Mouse (Mus musculus) T-helper 2 cell (primary cell): ENCODE data around the gene Ccdc13.

Experiments used
- in situ Hi-C: fragments of 300-600 bp; cut with MboI, MseI; formaldehyde crosslinking; loops from one replicate; pipeline ENCODE4 v1.15.1; 2025; ENCODE audit warnings: high pct_unique_total_duplicates

The Ccdc13 gene

DNA sequence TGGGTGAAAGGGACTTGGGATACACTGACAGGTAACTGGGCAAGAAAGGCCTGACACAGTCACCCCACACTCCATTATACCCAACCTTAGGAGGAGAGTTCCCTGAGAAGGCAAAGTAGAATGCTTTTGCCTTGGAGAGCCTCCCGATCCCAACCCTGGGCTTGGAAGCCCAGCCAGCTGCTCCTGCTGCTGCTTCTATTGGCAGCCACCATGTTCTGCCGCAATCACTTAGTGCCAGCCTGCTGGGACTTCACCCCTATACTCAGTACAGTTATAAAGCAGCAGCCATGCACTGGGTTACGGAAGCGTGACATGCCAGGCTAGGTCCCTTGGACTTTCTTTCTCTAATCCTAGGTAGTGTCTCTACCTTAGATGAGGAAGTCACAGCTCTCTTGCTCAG is 7.9 kb upstream of the Ccdc13 start:
- in situ Hi-C loops = loop anchor here (5.0 kb wide), 1 partner anchor 135 kb away; no protein-coding TSS in a partner anchor

DNA sequence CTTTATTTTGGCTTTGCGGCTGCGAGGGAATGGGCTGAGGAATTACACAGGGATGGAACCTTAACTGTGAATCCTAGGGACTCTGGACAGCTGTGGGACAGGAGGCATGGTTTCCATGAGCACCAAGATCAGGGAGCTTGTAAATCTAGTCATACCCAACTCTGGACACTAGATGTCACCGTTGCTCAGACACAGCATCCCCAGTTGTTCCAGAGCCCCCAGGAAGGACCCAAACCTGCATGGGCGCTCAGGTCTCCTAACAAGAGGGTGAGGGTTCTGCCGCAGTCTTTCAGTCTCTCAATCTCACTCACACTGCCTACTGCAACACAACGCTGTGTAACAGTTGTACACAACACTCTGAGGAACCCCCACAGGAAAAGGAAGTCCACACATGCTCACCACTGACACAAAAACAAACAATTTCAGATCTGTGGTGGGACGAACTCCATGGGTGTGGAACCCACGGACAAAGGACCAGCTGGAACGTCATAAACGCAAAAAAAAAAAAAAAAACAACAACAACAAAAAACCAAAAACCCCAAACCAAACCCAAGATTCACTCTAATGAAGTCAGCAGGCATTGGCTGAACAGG is 7.4 kb upstream of the Ccdc13 start:
- in situ Hi-C loops = loop anchor here (5.0 kb wide), 1 partner anchor 136 kb away; no protein-coding TSS in a partner anchor

DNA sequence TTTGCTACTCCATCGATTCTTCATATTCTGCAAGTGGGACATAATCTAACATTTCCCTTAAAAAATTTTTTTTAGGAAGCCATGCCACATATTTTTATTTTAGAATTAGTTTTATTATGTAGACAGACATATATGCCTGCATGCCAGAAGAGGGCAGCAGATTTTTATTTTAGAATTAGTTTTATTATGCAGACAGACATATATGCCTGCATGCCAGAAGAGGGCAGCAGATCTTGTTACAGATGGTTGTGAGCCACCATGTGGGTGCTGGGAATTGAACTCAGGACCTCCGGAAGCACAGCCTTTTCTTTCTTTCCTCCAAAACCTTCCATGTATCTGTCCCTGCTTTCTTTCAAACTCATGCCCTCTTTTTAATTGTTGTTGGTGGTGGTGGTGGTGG is 3.7 kb upstream of the Ccdc13 start:
- in situ Hi-C loops = no loop called here

DNA sequence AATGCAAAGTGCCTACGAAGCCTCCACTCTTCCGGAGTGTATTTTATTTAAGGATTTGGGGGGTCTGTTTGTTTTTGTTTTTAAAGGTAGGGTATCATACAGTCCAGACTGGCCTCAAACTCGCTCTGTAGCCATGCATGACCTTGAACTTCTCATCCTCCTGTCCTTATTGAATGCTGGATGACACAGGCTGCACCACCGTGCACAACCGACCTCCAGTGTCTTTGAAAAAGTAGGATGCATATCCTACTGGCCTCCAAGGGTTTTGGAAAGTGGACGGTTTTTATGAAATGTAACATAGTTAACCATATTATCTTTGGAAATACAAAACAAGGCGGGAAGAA is 333 bp upstream of the Ccdc13 start:
- in situ Hi-C loops = no loop called here

DNA sequence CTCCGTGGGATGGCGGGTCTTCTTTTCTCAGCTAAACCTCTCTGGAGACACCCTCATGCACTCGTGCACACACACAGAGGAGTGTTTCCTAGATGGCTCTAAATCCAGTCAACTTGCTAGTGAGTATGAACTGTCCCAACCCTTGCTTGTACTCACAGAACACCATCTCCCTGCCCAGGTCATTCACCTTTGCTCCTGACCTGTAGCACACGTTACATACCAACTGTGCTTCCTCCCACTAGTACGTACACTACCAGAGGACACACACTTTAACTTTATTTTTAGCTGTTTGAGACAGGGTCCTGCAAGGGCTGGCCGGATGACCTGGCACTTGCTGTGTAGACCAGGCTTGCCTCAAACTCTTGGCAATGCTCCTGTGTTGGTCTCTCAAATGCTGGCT is 1.3 kb downstream of the Ccdc13 start:
- in situ Hi-C loops = no loop called here

DNA sequence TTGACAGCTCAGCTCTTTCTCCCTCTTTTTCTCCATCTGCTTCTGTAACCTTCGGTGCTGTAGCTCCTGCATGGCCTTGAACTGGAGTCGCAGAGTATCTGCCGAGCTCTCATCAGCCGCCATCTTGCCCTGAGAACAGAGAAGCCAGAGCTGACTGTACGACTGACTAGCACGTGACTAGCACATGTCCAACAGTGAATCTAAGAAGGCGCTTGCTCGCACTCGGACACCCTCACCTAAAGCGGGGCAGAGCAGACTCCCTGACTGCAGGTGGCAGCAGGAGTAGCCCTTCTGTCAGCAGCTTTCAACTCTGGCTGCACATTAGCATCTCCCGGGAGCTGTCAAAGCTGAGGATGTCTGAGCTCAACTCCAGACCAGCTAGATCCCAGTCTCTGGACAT is 5.4 kb downstream of the Ccdc13 start:
- in situ Hi-C loops = no loop called here

DNA sequence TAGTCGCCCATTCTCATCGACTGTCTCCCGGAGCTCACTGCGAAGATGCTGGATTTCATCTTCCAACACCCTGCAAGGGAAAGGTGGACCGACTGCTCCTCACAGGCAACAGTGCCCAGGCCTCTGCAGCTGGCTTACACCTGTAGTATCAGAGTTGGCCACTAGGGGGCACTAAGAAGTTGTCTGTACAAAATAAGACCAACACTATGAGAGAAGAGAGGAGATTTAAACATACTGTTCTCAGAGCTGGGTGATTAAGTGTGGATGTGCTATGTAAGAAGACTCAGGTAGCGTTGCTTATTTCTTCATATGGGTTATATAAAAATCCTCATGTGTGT is 8.3 kb downstream of the Ccdc13 start:
- in situ Hi-C loops = no loop called here

DNA sequence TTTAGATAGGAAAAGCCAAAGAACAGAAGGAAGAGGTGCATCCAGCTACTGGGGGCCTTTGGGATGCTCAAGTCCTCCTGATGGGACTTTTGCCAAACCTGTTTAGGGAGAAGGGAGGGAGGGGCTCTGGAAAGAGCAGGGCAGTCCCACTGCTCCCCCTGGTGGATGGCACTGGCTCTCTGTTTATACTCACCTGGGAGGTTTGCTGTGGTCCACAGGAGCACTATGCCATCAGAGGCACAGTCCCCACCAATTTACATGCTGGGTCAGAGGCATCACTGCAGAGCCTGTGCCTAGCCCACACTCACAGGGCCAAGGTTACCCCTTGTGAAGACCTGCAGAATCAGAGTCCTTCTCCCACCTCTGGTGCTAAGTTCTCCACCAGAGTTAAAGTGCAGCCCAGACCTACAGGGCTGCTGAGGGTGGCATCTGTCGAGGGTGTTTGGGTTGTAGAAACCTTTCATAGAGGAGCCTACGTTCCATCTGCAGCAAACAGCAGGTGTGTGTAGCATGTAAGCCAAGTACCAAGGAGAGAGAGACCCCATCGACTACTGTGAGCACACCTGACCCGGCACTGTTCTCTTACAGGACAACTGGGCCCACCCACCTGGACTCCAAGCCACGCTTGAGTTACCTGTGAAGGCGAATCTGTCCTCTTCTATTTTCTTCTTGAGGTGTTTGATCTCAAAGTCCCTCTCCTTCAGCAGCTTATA is 8.9 kb downstream of the Ccdc13 start:
- in situ Hi-C loops = no loop called here

DNA sequence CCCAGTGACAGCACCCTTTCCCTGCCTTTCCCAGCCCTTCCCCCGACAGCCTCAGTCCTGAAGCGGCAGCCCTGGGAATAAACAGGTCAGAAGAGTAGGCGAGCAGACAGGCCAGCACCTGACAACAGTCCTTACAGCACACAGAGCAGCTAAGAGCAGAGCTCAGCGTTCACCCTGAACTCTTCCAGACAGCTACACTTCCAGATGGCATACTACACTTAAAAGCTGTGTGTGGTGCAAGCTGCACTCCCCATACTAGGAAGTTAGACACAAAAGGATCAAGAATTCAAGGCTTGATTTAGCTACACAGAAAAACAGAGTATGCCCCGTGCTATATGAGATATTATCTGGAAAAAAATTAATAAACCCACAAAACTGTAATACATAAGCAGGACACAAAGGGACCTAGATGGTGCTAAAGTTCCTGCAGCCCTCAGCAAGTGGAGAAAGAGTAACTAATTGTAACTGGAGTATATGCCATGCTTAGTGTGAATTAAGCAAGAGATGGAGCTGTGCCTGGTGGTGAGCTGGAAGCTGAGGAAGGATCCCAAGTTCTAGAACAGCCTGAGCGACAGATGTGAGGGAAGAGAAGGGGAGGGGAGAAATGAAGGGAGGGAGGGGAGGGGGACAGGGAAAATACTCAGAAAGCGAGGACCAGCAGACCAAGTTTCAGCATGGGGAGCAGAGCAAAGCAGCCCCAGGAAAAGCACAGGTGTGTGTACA is 9.8 kb downstream of the Ccdc13 start:
- in situ Hi-C loops = no loop called here

DNA sequence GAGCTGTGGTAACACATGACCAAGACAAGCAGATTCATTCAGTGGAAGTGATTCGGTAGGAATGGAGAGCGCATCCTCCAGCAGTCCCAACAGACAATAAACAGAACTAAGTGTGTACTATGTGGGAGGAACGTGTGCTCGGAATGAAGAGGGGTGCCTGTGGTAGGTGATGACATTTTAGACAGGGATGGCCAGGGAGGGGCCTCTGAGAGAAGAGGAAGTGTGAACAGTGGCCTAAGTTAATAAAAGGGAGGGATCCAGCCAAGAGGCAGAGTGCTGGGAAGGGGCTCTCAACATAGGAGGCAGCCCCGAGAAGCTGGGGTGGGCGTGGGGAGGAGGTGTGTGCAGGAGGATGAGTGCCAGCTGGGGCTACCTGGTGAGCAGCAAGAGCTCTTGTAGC is 10.9 kb downstream of the Ccdc13 start:
- in situ Hi-C loops = no loop called here

DNA sequence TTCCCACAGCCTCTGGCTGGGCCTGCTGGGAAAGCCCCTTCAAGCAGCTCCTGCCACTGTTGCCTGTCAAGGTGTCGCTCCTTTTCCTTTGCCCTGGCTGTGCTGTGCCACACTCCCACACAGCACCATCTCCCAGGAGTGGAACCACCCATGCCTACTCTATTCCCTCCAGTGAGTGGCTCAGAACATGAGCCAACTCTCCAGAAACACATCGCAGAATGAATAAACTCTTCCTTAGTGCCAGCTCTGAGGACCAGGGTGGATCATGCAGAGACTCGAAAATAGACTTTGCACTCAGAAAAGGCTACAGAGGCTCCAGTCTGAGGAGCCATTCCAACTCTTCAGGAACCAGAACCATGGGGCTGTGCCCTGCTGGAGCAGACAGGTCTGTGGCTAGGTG is 12.9 kb downstream of the Ccdc13 start:
- in situ Hi-C loops = no loop called here

DNA sequence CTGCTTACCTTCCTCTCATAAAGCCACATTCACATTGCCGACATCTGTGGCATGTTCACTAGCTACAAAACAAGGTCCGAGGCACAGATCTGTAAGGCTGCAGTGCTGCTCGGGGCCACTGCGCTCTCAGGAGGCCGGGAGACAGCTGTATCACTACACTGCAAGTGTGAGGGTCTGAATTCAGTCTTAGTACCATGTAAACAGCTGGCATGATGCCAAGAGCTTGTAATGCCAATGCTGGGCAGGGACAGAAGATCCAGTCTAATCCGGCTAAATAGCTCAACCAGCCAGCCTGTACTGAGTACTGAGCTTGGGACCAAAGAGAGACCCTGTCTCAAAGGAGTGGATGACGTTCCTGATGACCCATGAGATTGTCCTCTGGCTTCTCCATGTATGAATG is 15.3 kb downstream of the Ccdc13 start:
- in situ Hi-C loops = no loop called here

DNA sequence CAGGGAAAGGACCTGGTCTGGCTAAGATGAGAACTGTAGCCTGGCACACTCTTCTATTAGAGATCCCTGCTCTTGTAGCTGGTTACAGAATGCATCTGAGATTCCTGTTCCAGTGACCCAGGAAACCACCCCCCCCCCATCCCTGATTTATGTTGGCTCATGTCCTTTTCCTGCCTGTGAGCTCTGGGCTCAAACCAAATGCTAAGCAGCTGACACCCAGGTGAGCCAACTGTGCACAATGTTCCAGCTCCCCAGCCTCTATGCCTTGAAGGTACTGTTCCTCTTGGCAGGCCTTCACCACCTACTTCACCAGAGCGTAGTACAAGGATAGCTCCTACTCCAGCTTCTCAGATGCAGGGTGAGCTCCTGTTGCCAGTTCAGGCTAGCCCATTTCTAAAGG is 16.2 kb downstream of the Ccdc13 start:
- in situ Hi-C loops = no loop called here

DNA sequence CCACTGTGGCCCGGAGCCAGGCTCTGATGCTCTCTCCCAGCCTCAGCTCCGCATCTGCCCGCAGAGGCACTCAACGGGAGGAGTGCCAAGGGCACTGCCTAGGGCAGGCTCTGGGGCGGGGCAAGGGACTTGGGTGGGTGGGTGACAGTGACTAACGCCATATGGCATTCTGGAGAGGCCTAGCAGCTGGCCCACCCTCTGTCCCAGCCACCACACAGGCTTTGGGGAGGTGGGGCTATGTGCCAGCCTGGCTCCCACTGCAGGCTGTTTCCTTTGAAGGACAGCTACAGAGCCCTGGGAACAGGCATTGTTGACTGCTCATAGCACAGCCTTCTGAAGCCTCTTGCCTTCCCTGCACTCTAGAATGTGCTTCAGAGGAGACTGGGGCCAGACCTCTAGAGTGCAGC is 16.7 kb downstream of the Ccdc13 start:
- in situ Hi-C loops = no loop called here

DNA sequence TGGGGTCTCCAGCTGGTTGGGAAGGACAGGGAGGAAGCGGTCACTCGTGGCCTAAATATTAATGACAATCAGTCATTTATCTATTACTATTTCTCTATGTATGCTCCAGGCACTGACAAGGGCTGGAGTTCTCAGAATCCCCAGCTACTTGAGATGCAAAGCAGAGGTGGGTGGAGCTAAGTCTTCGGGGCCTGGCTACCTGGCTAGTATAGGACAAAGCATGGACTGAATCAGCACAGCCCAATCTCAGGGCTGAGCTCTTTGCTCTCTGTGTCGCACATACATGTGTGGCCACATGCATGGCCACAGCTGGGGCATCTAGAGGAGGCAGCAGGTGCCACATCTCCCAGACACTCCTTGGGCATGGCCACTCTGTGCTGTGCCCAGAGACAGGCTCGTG is 18.5 kb downstream of the Ccdc13 start:
- in situ Hi-C loops = no loop called here

DNA sequence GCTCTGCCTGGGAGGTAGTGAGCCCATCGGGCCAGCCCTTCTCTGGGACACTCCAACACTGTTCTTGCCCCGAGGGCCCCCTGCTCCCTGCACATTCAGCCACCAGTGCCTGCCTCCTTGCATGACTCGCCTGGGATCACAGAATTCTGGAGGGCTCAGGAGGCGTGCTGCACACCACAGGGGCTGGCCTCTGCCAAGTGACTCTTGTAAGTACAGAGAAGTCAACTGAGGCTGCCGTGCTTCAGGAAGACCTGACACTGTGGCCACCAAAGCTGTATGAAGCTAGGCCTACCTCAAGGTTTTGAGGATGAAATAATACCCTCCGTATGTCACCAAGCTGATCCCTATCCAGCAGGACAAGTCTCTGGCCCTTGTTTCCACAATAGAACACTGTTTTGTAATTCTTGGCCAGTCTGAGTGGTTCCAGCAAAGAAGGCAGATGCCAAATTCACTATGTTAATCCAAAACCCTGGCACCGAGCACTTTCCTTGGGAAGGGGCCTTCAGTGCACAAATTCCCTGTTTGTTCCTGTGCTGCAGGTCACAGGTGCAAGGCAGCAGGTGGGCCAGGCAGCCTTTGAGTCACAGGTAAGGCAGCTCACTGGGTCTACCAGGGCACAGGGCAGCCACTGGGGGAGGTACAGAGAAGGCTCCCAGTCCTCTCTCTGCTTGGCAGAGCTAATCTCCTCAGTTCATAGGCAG is 19.3 kb downstream of the Ccdc13 start:
- in situ Hi-C loops = no loop called here

DNA sequence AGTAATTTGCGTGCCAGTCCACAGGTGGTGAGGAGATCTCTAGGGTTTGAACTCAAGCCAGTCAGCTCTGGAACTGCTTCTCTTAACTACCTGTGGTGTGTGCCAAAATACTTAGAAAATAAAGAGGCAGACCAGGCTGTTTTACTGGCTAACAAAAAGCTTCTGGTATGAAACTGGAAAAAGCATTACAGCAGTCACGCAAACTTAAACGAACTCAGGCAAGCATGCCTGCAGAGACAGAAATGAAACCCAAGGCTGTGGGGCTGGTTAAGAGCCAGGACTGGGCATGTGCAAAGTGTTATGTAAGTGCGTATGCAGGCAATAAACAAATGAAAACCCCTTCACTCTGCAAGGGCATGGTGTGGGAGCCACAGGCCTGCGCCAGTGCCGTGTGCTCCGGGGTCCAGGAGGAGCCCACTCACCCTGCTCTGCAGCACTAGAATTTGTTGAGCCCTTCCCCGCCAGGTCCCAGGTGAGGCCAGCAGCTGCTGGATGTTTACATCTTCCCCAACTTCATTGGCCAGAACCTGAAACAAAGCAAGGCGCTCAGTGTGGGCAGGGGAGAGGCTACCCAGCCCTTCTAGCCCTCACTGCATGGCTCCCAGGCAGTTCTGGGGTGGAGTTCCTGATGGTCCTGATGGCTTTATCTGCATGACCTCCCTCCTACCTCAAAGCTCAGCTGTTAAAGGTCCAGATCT is 20.0 kb downstream of the Ccdc13 start:
- in situ Hi-C loops = no loop called here

DNA sequence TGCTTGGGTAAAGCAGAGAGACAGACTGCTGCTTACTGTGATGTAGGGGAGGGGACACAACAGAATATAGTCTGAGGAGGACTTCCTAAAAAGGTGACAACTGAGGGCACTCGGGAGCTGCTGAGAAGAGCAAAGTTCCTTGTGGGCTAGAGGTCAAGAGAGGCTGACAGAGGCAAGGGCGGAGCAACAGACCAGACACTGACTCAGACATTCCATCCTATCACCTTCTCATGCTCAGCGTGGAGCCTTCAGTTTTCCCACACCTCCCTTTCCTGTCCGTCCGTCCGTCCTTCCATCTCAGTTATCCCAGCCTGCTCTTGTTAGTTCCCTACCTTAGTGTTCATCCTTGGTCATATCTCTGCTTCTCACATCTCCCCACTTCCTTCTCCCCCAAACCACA is 24.1 kb downstream of the Ccdc13 start:
- in situ Hi-C loops = no loop called here

DNA sequence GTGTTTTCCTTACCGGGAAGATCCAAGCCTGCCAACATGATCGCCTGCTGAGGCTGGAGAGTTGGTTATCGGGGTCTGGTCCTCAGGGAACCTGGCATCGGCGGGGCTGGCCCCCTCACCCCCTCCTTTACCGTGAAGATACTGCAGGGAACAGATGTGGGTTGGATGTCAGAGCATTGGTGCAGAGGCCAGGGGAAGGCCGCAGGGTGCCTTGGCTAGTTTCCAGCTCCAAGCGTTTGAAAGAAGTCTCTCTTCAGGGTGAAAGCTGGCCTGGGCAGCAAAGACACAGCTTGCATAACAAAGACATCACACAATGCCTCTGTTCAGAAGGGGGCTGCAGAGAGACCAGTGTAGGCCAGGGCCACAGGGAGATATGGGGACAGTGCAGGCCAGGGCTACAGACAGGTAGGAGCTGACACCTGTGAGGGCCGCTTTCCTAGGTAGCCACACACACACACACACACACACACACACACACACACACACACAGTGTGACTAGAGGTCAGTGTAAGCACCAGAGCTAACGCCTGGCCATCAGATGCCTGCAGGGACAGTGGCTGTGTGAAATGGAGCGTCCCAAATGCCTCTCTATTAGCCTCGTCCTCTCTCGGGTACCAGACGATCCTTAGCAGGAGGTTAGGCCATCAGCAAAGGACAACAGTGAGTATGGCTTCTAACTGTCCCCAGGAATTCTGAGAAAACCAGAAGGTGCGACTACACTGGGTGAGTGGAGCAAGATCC is 29.0 kb downstream of the Ccdc13 start:
- in situ Hi-C loops = no loop called here

DNA sequence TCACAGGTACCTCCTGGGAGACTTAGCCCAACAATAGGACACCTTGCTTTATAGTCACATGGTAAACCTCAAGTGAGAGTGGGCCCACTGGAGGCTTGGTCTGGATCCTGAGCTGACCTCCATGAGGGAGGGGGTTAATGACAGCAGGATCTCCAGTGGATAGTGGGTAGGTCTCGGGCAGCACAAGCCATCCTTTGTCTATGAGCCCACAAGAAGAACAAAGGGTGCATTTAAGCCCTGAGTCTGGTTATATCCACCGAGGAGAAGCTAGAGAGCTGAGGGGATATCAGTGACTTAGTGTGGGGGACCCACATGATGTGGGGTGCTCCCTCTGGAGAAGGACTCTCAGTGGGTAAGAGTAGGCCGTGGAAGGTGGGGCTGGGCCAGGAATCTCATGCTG is 30.8 kb downstream of the Ccdc13 start:
- in situ Hi-C loops = no loop called here

DNA sequence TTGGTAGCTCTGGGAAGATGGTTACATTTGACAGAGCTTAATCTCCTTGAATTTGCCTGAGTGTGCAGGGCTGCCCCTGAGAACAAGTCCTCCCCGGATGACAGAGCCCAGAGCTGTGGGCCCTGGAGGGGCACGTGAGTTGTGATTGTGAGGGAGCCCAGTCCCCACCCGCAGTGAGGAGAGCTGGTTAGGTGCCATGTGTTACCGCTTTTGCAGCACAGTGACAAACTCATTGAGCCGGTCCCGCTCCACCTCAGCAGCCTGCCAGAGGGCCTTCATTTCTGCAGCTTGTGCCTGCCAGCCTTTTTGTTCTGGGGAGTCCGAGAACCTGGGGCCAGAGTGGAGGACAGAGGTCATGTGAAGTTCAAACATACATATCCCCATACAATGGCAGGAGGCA is 31.3 kb downstream of the Ccdc13 start:
- in situ Hi-C loops = no loop called here
